Mouse (Mus musculus) liver, adult 2 months (tissue): ENCODE measurements around the gene Slc30a2.

Experiments
- CTCF ChIP-seq: fragments of 200-500 bp; IDR thresholded peaks from 2 replicates; pipeline ENCODE4 v1.5.1; 2011; ENCODE audit warnings: low read depth, low read length, control low read depth
- POLR2A ChIP-seq: fragments of 200-500 bp; IDR thresholded peaks from 2 replicates; pipeline ENCODE4 v1.6.1; 2011; ENCODE audit warnings: low read length, control low read depth; ENCODE audit not compliant: insufficient read depth; ENCODE audit errors: extremely low read depth

DNA sequence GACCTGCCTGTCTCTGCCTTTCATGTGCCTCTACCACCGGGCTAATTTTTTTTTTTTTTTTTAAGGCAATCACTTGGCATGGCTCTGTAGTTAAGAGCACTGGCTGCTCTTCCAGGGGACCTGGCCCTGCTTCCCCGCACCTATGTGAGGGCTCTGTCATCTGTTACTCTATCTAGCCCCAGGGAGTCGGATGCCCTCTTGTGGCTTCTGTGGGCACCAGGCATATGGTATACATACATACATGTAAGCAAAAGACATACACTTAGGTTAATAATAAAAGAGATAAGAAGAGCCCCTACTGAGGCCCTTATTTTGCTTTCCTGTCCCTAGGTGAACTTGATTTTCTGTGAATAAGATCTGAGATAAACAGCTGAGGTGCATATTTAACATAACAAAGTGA is 1.6 kb downstream of the Slc30a2 start:
- no peak for TF ChIP-seq CTCF
- no peak for TF ChIP-seq POLR2A
